Mouse (Mus musculus) yolk sac, embryonic 10.5 days (tissue): ENCODE measurements at regions not wholly inside any gene's neighbourhood (a gene's known extent, or its start where the extent isn't known, plus 50 kb on each side); places are given as distances from the start of the nearest gene placed in this dataset.
"Not testable (repeated sequence)": the region's sequence is repeated elsewhere in the genome, so short reads cannot be mapped to it uniquely, and the experiment has no call there.

Experiments used
- DNase-seq: peaks from one replicate; pipeline ENCODE4 v3.0.0-alpha.2; 2017; ENCODE audit warnings: low spot score

DNA sequence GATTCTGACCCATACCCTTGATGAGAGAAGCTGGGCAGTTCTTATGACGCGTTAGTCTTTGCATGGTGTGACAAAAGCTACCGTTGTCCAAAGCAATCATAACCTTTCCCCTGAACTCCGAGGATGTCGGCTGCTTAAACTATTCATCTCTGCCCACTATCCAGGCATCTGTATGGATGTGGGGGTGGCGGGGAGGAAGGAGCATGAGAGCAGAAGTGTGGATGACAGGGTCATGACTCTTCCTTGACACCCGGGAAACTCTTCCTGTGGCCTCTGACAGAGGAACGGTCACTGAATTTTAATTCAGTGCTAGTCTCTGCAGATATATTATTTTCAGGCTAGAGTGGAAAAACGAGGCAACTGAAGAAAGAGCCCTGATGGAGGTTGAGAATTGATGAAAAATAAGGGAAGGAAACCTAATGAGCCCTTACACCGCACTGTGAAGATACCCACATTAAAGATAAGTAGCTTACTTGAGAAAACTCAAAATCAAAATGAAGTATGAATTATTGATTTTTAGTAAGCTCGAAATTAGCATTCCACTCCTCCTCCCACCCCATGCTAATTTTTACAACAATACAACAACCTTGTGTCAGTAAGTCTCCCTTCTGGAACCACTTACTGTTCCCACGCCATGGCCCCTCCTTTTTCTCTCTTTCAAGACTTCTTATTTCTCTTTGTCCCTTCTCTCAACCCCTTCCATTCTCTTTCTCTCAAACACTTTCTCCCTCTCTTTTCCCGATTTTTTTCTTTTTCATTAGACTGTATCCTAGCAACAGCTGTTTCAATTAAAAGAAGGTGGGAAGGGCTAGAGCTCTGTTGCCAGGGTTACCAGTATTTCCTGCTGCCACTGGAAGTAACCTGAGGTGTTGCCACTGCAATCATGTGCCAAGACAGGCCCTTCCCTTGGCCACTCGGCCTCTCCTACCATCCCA is 206.0 kb upstream of the Gap43 start:
- DNase-seq = no peak

DNA sequence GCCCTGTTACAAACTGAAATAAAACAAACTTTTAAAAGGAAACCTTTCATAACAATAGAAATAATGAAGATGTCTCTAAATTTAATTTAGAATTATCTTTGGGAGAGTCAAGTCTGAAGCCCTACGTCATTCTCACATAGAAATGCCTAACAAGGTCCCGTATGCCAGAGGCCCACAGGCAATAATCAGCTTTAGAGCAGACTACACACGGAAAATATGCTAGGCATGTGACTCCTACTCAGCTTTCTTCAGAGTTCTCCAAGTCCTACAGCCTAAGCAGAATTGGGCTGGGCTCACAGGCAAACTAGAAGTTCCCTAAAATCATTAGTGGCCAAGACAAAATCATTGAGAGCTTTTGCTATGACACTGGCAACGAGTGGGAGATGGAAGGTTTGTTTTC is 176.9 kb upstream of the Gap43 start:
- no peak for DNase-seq

DNA sequence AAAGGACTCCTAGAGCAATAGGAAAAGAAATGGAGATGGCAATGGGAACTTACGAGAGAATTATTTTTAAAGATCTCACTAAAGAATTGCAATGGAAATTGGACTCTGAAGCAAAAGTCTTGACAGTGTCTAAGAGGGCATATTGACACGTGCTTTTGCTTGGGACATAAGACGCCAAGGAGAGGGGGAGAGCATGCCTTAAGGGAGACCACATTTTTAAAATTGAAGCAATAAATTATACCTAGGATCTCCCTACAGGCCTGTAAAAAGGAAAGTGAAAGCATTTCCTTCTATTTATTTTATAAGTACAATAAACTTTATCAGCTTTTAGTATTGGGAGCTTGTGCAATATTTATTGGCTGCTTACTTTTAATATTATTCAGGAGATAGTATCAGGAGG is 175.5 kb upstream of the Gap43 start:
- DNase-seq = no peak

DNA sequence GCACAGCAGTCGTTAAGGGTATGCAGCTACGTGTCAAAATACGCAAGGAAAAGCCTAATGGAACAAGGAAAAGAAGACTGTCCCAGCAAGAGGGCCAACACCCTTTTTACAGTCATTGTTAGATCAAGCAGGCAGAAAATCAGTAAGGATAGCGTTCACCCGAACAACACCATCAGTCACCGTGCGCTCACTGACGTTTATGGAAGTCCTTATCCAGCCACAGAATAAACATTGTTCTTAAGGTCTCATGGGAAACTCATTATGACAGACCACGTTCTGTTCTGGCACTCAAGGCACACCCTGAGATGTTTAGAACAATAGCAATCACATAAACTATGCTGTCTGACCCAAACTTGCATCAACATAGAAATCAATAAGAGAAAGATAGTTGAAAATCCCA is 164.7 kb upstream of the Gap43 start:
- DNase-seq = no peak

DNA sequence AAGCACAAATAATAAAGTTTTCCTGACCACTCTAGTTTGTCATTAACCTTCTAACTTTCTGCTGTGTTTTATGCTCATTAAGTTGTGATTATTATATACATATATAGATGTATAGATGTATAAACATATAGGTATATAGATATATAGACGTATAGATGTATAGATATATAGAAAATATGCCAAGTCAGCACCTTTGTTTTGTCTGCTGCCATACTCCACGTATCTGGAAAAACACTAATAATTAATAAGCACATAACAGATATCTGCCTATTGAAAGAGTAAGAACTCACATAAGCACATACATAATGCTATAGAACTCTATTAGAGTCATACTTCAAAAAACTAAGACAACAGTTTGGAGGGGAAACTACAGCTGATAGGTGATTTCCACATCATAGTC is 161.3 kb upstream of the Gap43 start:
- no peak for DNase-seq

DNA sequence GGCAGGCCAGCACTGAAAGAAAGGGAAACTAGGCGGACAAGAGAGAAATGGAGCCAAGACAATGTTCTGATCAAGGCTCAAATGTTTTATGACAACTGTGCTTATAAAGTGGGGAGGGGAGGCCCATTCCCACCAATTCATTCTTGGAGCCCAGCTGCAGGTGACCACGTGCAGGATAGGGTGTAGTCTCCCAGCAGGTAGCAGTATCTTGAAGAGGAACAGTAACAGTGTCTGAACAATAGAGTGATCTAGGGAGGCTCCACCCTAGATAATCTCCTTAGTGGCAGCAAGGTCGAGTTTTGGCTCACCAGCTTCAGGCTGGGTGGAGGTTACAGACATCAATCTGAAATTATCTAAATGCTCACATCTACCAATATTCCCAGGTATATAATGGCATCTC is 160.7 kb upstream of the Gap43 start:
- not testable (repeated sequence) for DNase-seq

DNA sequence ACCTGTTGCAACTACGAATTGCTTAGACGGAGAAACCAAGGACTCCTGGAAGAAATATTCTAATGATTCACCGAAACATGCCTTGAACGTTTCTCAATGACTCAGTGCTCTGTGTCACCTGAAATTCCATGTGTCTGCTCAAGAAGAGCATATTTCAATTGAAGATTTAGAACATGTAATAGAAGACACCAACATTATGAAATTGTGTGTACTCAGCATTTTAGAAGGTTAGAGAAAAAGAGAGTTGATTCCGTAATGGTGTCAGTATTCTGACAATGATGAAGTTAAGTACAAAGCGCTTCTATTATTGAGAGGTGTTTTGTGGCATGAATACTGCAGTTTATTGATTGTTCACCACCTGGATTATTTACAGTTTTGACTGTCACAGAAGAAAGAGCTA is 159.1 kb upstream of the Gap43 start:
- no peak for DNase-seq

DNA sequence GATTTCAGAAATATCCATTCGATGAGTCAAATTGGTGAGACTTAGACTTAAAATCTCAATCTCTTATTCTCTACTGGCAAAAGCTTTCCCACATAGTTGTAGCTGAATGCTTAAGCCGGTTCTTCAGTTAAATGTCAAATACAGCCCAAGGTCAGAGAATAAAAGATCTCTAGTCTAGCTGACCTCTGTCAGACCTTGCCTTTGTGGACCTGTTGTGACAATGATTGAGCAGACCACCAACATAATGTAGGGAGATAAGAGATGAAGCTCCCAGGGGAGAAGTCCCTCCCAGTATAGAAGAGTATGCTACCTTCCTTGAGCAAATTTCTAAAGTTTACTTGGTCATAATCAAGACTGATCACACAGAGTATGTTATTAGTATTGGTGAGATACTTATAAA is 157.9 kb upstream of the Gap43 start:
- DNase-seq = no peak

DNA sequence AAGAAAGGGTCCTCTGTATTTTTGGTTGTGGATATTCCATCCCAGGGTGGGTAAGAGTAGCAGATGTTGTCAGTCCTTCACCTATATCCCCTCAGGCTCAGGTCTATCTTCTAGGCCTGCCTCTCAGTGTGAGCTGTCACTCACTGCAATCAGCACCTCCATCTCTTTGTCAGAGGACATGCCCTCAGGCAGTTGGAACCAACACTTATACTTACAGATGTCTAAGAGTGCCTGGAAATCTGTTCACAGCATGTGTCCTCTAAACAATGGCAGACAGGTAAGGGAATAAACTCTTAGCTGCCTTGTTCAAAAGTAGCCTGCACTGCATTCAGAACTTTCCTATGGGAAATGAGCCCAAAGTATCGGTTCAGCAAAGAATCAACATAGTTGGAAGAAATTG is 153.1 kb upstream of the Gap43 start:
- no peak for DNase-seq

DNA sequence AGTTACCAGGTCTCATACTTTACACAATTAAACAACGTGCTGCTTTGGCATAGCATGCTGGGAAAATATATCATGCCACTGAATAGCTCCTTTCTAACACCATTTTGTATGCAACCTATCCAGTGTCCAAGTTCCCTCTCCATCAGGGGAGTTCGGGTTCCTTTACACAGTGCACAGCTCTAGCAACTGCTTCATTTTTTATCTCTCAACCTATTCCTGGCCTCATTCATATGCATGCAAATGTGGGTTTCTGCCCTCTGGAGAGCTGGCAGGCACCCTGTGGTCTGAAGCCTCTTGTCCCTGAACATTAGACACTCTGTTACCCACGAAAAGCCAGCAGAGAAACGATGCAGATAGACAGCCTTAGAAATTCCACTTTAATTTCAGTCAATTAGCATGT is 148.3 kb upstream of the Gap43 start:
- DNase-seq = no peak

DNA sequence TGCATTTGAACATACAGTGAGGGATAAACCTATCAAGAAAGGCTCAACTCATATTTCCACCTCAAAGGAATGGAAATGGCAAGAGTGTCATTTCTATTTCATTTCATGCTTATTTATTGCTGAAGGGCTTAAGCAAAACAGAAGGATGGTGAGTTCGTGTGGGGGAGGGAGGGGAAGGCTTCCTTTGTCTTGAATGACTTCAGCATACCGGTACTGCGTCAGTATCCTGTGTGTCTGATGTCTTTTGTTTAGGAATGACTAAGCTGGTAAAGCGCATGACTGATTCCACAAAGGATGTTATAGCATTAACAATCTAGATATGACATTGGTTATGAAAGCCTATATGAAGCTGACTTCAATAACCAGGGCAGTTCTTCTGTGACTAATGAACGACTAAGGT is 139.5 kb upstream of the Gap43 start:
- no peak for DNase-seq

DNA sequence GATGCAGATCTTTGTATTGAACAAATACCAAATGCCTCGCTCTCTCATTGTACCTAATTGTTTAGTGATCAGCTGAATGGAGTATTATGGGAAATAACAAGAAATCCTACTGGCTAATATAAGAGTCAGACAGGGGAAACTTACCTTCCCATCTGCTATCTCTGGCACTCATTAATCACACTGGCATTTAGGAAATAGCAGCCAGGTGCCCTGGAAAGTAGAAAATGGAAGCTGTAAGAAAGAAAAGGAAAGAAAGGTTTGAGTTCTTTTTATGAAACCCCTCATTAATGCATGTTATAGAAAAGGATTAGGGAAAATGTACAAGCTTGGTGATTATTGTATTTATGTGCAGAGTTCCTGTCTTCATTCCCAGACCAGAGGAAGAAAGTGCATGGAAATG is 126.5 kb upstream of the Gap43 start:
- no peak for DNase-seq

DNA sequence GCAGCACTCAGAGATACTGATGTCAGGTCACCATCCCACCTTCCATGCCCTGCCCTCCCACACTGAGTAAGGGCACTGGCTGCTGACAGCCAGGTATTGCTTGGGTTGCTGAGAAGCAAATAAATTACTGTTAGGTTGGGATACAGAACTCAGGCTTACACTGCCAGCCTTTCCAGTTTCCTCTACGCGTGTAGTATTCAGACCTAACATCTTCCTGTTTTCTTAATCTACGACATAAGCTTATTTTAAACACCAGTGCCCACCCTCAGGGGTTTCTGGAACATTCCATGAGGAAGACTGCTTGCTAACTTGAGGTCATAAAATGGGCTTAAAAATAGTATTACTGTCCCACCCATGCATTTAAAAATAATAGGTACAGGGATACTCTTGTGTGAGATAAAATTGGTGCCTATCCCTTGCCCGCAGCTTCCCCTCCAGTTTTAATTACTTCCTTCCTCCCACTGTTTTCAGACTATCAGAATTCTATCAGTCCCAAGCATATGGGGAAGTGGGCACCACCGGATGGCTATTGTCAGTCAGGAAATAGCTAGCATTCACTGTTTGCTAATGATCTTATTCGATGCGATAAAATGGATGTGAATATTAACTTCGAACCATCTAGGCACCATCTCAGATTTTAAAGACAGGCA is 116.0 kb upstream of the Gap43 start:
- DNase-seq = no peak

DNA sequence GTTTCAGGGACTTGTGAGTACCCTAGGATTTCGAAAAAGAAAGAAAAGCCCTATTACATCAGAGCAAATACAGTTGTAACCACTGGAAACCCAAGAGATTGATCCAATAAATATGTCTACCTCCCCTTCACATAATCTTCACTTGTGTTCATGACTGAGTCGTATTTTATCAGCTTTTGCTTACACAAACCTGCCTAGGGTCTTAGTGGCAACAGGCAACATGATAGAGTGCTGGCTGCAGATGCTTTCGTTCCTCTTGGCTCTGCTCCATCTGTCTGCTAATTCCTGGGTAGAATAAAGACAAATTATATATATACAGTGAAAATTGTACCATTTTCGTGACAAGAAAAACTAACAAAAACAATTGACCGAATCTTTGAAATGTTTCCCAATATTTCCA is 112.9 kb upstream of the Gap43 start:
- DNase-seq = no peak

DNA sequence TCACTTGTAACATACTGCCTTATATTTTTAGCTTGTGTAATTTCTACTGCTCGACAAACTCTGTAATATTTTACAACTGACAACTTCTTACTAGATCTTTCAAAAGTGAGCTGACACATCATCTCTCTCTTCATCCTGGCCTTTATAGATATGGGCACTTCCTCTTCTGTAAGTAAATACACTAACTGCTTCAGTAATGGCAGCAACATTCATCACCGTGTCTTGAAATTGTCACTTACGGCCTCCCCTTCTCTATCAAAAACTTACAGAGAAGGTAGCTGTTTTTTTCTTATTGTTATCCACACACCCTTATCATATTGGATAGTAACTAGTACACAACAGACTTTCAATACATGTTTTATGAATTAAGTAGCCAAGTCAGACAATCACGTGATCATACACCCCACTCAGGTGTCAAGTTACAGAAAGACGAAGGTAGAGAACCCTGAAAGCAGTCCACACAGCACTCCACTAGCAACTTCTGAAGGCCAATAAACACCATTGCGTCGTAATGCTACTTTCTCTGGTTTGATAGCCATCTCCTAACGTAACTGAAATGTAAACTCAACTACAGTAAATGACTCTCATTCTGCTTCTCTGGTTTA is 109.5 kb upstream of the Gap43 start:
- no peak for DNase-seq

DNA sequence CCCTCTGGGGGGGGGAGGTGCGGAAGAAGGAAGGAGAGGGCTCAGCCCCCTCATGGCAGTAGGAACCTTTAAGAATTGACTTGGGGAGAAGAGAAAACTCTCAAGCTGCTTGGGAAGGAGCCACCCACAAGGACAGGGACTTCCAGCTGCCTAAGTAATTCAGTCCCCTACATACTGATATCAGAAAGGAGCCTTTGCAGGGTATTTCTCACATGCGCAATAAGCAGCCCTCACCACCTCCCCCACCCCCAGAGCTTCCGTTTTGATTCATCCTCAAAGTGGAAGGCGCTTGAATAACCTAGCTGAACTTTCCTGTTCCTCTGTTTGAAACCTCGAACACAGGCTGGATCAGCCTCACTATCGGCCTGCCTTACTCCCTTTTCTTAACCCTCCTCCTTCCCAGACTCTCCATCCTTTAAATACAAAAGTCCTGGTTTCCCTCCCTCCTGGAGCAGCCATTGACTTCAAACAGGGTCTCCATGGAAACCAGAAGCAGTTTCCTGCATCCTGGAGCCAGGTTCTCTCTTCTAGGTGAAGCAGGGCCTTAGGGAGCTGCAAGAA is 104.5 kb upstream of the Gap43 start:
- no peak for DNase-seq

DNA sequence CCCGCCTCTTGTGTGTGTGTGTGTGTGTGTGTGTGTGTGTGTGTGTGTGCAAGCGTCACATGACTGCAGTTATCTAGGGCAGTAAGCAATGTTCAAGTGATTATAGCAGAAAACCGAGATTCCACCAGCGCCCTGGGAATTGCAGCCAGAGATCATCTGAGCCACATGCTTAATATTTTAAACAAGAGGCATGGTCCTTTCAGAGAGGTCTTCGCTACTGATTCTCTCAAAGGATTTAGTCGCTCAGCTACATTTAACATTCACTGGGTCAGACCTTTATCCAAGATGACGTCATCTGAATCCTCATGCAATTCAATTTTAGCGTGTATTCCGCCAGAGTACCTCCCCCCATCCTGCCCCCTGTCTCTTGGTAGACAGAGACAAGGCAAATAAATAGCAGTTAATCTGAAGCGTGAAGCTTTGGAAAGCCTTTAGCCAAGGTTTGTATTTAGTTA is 104.0 kb upstream of the Gap43 start:
- no peak for DNase-seq

DNA sequence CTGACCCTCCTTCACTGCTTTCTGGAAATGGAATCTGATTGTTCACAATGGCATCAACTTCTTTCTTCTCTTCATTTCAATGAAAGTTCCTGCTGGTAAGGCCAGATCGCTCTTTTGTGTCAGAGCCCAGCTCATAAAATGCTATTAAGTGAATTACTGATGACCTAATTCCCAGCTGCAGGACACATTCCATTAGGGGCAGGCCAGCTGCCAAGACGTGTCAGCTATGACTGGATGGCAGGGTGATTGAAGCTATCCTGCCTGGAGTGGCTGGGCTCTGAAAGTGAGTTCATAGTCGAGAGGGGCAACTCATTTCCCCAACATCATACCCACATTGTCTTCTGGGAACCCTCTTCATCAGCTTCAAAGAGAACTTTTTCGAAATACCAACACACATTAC is 100.4 kb upstream of the Gap43 start:
- no peak for DNase-seq

DNA sequence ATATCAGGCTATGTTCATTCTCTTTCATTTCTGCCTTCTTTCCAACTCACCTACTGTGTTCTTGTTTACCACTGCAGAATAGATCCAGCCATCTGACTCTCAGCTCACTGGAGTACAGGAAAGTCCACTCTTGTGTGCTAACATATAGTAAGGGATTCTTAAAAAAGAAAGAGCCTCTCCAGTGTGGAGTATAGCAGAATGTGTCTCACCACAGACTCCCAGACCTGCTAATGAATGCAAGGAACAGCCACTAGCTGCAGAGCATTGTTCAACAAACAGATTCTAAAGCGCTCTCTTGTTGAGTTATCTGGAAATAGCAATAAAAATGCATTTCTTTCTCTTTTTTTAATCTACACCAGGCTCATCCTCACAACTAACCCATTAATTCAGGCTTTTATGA is 91.1 kb upstream of the Gap43 start:
- no peak for DNase-seq

DNA sequence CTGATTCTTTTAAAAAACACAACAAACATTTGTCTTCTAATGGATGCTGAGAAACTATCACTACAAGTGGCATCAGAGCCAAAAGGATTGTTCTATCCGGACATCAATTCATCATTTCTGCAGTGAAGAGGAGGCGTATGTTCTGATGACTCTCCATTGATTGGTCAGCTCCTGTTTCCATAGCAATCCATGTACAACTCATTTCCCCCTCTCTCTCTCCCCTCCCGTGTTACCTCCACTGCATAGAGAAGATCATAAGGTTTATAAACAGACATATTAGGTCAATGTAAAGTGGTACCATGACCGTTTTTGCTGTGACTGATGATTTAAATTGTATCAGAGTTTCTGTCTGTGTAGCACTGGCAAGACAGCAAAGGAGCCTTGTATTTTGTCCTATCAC is 76.2 kb upstream of the Gap43 start:
- no peak for DNase-seq

DNA sequence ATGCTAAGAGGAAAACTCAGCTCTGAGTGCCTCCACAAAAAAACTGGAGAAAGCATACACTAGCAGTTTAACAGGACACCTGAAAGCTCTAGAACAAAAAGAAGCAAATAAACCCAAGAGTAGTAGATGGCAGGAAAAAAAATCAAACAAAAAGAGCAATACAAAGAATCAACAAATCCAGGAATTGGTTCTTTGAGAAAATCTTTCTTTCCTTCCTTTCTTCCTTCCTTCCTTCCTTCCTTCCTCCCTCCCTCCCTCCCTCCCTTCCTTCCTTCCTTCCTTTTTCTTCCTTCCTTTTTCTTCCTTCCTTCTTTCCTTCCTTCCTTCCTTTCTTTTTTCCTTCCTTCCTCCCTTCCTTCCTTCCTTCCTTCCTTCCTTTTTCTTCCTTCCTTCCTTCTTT is 71.6 kb upstream of the Gap43 start:
- not testable (repeated sequence) for DNase-seq

DNA sequence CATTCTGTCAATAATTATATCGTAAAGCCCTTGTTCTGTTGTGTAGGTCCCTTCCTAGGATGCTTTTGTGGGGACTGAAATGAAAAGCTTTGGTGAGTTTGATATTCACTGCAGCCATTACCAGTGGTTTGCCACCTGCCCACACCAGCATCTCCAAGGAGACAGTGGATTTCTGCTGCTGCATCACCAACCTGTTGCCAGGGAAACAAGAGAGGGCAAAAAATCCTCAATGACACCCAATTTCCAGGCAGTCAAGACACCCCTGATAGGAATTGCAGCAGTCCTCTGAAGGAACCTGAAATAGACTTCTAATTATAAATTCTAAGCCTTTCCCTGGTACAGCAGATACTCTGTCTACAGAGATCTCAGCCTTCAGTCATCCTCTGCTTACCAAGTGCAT is 56.1 kb upstream of the Gap43 start:
- DNase-seq = no peak
